Mouse (Mus musculus) lung, embryonic 16.5 days (tissue): ENCODE results near the gene Dpp6. TPM values are rescaled to one million over a fixed set of nuclear protein-coding genes. Genes with fewer than 3 reads are reported as not detected.
"Not testable (repeated sequence)": the region's sequence is repeated elsewhere in the genome, so short reads cannot be mapped to it uniquely, and the experiment has no call there.

Source experiments
- ATAC-seq: fragments of 200-750 bp; cut with Nextera tagmentation; 2 replicates; pipeline ENCODE4 v1.8.0; 2017; ENCODE audit warnings: low read depth, mild to moderate bottlenecking, moderate library complexity
- H3K27ac ChIP-seq: fragments of 300-500 bp; sonication (generic); 2 replicates; pipeline ENCODE4 v1.5.1; 2014; ENCODE audit warnings: mild to moderate bottlenecking, control low read depth, low read length
- H3K27me3 ChIP-seq: fragments of 300-500 bp; sonication (generic); 2 replicates; pipeline ENCODE4 v1.6.1; 2014; ENCODE audit warnings: low read depth, low read length, mixed read lengths; ENCODE audit not compliant: control insufficient read depth, insufficient read depth
- H3K36me3 ChIP-seq: fragments of 300-500 bp; sonication (generic); 2 replicates; pipeline ENCODE4 v1.6.1; 2014; ENCODE audit warnings: low read length; ENCODE audit not compliant: control insufficient read depth, insufficient read depth
- H3K4me1 ChIP-seq: fragments of 300-500 bp; sonication (generic); replicated peaks from 2 replicates; pipeline ENCODE4 v1.6.1; 2014; ENCODE audit warnings: low read length, mixed read lengths; ENCODE audit not compliant: control insufficient read depth, insufficient read depth
- H3K4me2 ChIP-seq: fragments of 300-500 bp; sonication (generic); 2 replicates; pipeline ENCODE4 v1.6.1; 2014; ENCODE audit warnings: low read depth, low read length, control low read depth
- H3K4me3 ChIP-seq: fragments of 300-500 bp; sonication (generic); 2 replicates; pipeline ENCODE4 v1.5.1; 2014; ENCODE audit warnings: mild to moderate bottlenecking, low read length, control low read depth
- H3K9ac ChIP-seq: fragments of 300-500 bp; sonication (generic); 2 replicates; pipeline ENCODE4 v1.6.1; 2014; ENCODE audit warnings: low read length, control low read depth
- H3K9me3 ChIP-seq: fragments of 300-500 bp; sonication (generic); 2 replicates; pipeline ENCODE4 v1.6.1; 2016; ENCODE audit warnings: low read length; ENCODE audit not compliant: control insufficient read depth
- WGBS: fragments of 180-500 bp; shearing (Covaris S2); extraction: QIAGEN DNeasy Blood & Tissue Kit; methylation state at CpG from one replicate; pipeline ENCODE4 v1.1.7; 2014; 5-methylcytosine and 5-hydroxymethylcytosine counted together
- polyA plus RNA-seq: library from polyadenylated mRNA; unstranded; fragments of >200 nt; fragmentation: Nextera tagmentation; extraction: Ambion mirVana; gene quantifications from 2 replicates; pipeline ENCODE4 v1.2.1, GENCODE M21; 2015

The Dpp6 gene
- polyA plus RNA-seq, 1 experiment from 2014 or later, result 0.26 TPM

DNA sequence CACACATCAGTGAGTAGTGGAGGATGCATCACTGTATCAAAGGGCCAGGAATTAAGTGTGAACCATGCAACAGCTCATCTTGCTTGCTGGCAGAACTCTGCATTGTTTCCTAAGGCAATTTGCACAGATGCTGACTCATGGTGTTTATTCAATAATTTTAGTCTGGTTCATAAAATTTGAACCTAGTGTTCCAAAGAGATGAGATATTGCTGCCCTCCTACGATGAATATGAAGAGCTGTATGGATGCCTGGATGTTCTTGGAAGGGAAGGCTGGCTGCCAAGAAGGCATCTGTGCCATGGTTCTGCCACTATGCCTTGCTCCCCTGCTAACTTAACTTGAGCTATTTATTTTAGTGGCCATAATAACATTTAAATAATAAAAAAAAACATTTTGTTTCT lies 640.0 kb downstream of the Dpp6 start:
- H3K9me3 ChIP-seq, result no peaks in the 10 kb centered on the region
- no peaks in the 10 kb centered on the region for H3K4me1 ChIP-seq
- ATAC-seq, result no peak
- no peak overlapping the region for H3K4me2 ChIP-seq
- no peaks in the 10 kb centered on the region for H3K27me3 ChIP-seq
- 85% methylated on average over 1 of the region's 1 CpGs for WGBS
- H3K36me3 ChIP-seq, result no peaks in the 10 kb centered on the region
- H3K4me3 ChIP-seq, result no peak overlapping the region
- H3K9ac ChIP-seq, result no peak overlapping the region
- no peak overlapping the region for H3K27ac ChIP-seq

DNA sequence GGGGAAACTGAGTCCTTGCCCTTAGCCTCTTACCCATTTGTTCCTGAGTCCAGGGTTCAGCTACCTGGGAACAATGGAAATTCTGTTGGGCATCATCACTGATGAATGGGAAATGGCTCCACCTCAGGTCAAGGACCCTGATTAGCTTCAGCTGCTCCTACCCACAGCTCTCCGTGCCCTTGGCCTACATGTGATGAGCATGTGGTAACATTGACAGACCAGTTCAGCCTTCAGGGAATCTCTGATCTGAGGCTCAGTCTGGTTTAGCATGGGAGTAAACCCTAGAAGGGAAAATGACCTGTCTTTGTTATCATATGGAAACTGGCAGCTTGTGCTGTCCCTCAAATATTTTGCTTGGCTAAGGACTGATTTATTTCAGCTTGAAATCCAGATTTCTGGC lies 640.7 kb downstream of the Dpp6 start:
- WGBS, result 52% methylated on average over 1 of the region's 1 CpGs
- Histone ChIP-seq H3K9ac (no peak overlapping the region), H3K27me3 (no peaks in the 10 kb centered on the region), H3K4me1 (no peaks in the 10 kb centered on the region), H3K9me3 (no peaks in the 10 kb centered on the region), H3K4me2 (no peak overlapping the region), H3K4me3 (no peak overlapping the region), H3K27ac (no peak overlapping the region), H3K36me3 (no peaks in the 10 kb centered on the region)
- ATAC-seq, result no peak

DNA sequence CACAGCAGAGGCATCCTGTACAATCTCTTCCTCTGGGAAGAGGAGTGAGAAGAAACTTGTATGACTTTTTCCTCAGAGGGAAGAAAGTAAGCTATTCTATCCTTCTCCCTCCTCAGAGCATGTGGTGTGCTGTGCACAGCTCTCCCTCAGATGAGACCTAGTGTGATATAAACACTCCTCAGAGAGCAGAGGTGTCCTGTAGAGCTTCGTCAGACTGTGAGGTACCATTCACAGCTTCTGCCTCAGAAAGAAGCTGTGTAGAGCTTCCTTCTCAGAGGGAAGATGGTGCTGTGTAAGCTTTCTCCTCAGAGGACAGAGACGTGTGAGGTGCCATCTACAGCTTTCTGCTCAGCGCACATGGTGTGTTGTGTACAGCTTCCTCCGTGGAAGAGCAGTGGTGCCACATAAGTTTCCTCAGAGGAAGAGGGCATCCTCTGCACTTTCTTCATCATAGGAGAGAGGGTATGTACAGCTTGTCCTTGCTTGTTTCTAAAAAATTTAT lies 658.0 kb downstream of the Dpp6 start:
- 56% methylated on average over 4 of the region's 4 CpGs for WGBS

DNA sequence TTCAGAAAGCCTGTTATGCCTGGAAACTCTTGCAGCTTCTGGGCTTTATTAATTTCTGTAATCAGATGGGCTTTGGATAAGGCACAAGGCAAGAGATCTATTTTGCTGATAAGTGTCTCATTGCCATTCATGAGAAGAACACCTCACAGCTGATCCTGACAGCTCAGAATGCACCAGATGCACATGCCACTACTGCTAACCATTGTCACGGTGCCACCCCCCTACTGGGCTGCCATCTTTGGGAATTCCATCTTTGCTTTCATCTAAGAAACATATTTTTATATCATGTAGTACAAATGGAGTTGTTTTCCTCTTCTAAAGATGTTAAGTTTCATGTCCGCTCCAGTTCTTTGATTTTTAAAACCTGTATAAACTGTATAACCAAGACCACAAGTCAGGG lies 664.7 kb downstream of the Dpp6 start:
- H3K9ac ChIP-seq, result no peak overlapping the region
- no peak overlapping the region for H3K4me2 ChIP-seq
- H3K4me1 ChIP-seq, result no peaks in the 10 kb centered on the region
- H3K9me3 ChIP-seq, result no peaks in the 10 kb centered on the region
- no peak overlapping the region for H3K27ac ChIP-seq
- ATAC-seq, result no peak
- H3K27me3 ChIP-seq, result no peaks in the 10 kb centered on the region
- H3K36me3 ChIP-seq, result no peaks in the 10 kb centered on the region
- H3K4me3 ChIP-seq, result no peak overlapping the region
- 84% methylated on average over 2 of the region's 2 CpGs for WGBS

More for the DNA sequence above, 658.0 kb downstream of the Dpp6 start:
- Histone ChIP-seq H3K4me2 (no peak overlapping the region), H3K9ac (no peak overlapping the region), H3K4me1 (no peaks in the 10 kb centered on the region), H3K36me3 (no peaks in the 10 kb centered on the region), H3K27ac (no peak overlapping the region), H3K27me3 (no peaks in the 10 kb centered on the region), H3K9me3 (no peaks in the 10 kb centered on the region), H3K4me3 (no peak overlapping the region)
- ATAC-seq, result no peak

DNA sequence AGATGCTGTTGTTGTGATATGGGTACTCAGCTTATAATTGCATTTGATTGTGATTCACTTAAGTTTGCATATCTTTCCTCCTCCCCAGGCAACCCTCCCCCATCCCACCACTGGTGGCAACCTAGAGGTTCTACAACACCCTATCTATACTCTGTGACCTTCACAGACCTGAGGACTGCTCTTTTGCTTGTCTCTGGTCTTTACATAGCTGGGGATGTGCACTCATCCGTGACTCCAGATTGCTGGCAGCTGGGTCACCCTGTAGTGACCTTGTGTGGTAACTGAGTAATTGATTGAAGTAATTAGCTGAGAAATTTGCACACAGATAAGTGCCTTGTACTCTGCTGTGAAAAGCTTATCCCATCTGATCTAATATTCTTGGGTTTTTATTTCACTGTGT lies 669.1 kb downstream of the Dpp6 start:
- no peak overlapping the region for H3K4me3 ChIP-seq
- H3K9me3 ChIP-seq, result no peaks in the 10 kb centered on the region
- no peaks in the 10 kb centered on the region for H3K27me3 ChIP-seq
- H3K4me2 ChIP-seq, result no peak overlapping the region
- H3K4me1 ChIP-seq, result no peaks in the 10 kb centered on the region
- 15% methylated on average over 1 of the region's 1 CpGs for WGBS
- no peak overlapping the region for H3K9ac ChIP-seq
- no peaks in the 10 kb centered on the region for H3K36me3 ChIP-seq
- H3K27ac ChIP-seq, result no peak overlapping the region
- no peak for ATAC-seq

DNA sequence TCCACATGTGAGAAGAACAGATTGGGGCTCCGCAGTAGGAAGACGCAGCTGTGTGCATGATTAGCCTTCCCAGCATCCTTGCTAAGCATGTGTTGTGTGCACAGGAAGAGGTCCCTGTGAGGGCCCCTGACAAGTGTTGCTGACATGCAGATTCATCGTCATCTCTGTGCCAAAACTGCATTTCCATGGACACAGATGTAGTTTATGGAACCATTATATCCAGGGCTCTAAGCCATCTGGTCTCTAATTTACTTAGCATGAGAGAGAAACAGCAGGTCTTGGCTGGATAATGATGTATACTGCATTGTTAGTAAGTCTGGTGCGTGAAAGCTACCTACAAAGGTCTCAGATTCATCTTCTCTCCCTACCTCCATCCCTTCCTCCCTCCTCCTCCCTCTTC lies 673.9 kb downstream of the Dpp6 start:
- Histone ChIP-seq H3K4me3 (no peak overlapping the region), H3K9me3 (no peaks in the 10 kb centered on the region), H3K4me2 (no peak overlapping the region), H3K27ac (no peak overlapping the region), H3K4me1 (no peaks in the 10 kb centered on the region), H3K36me3 (no peaks in the 10 kb centered on the region), H3K27me3 (no peaks in the 10 kb centered on the region), H3K9ac (no peak overlapping the region)
- no peak for ATAC-seq
- 72% methylated on average over 4 of the region's 4 CpGs for WGBS

DNA sequence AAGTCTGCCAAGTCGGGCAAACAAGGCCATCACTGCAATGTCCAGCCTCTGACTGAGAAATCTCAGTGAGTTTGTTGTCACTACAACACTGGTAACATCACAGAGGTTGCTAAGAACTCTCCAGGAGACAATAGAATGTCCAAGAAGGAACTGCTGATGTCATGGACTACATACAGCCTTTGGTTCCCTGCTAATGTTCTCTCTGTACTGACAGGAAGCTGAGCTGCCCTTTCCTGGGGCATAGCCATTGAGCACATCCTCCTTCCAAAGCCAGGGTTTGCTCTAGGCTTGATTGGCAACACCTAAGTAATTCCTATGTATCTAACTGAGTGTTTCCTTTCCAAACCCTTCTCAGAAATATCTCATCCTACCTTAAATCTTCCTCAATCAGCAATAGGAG lies 684.3 kb downstream of the Dpp6 start, which contains the start of gene Speer4b:
Gene Speer4b (minus strand): TSS at position 101 of the 400 bp plus-strand sequence.
- H3K27me3 ChIP-seq, H3K9me3 ChIP-seq, H3K9ac ChIP-seq, H3K4me1 ChIP-seq, ATAC-seq, H3K27ac ChIP-seq, H3K36me3 ChIP-seq, H3K4me3 ChIP-seq, H3K4me2 ChIP-seq: not testable (repeated sequence)
- 42% methylated on average over 1 of the region's 1 CpGs for WGBS

DNA sequence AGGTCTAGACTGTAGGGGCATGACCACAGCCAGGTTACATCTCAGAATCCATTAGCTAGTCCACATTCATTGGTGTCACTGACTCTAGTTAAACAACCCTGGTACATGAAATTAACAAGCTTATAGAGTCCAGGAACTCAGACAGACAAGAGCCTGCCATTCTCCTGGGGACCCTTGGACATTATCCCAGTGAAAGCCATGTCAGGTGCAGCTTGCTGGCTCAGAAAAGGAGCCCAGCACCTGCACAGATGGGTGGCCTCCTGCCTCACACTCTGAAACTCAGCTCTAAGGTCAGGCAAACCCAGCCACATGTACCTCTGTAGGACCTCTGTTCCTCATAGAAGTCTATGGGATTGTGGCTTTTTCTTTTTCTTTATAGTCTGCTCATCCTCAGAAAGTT lies 701.7 kb downstream of the Dpp6 start:
- H3K36me3 ChIP-seq, result no peaks in the 10 kb centered on the region
- H3K9ac ChIP-seq, result no peak overlapping the region
- H3K27ac ChIP-seq, result no peak overlapping the region
- H3K4me1 ChIP-seq, result no peaks in the 10 kb centered on the region
- H3K4me2 ChIP-seq, result no peak overlapping the region
- no peak for ATAC-seq
- no peaks in the 10 kb centered on the region for H3K9me3 ChIP-seq
- H3K4me3 ChIP-seq, result no peak overlapping the region
- H3K27me3 ChIP-seq, result no peaks in the 10 kb centered on the region

DNA sequence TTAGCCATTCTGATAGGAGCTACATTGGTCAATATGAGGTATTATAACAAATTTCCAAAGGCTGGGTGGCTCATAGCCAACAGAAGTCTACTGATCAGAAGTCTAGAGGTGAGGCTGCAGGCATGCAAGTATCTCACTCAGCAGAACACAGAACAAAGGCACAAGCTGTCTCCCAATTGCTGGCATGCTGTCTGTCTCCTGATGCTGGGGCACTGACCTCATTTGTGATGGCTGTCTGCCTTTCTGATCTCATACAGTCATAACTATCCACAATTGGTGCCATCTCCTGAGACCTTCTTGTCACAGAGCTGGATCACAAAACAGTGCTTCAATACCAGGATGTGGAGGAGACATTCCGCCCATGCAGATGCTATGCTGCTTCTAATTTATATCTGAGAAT lies 709.9 kb downstream of the Dpp6 start:
- no peak overlapping the region for H3K4me2 ChIP-seq
- no peaks in the 10 kb centered on the region for H3K27me3 ChIP-seq
- no peak overlapping the region for H3K4me3 ChIP-seq
- H3K36me3 ChIP-seq, result no peaks in the 10 kb centered on the region
- no peak overlapping the region for H3K27ac ChIP-seq
- no peaks in the 10 kb centered on the region for H3K9me3 ChIP-seq
- ATAC-seq, result no peak
- WGBS, result 88% methylated on average over 1 of the region's 1 CpGs
- no peaks in the 10 kb centered on the region for H3K4me1 ChIP-seq
- no peak overlapping the region for H3K9ac ChIP-seq

DNA sequence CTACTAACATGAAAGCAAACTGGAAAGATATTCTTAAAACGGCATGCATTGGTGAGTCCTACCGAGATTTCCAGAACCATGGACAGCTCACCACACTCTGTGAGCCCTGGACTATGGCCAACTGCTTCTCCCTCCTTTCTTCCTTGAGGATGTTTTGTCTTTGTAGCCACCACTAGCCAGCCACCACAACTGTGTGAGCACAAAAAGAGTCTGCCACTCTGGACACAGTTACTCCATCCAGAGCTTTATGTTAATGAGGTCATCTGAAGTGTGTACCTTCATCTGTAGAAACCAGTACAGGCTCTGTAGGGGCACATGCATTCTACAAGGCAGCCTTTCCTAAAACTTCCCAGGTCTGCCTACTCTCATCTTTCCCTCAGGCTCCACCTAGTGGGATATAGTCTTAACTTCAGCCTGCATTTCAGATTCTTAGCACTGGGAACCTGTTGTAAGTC lies 727.8 kb downstream of the Dpp6 start:
- no peaks in the 10 kb centered on the region for H3K36me3 ChIP-seq
- H3K9ac ChIP-seq, result no peak overlapping the region
- no peak for ATAC-seq
- no peaks in the 10 kb centered on the region for H3K27me3 ChIP-seq
- H3K4me2 ChIP-seq, result no peak overlapping the region
- no peaks in the 10 kb centered on the region for H3K4me1 ChIP-seq
- WGBS, result 2% methylated on average over 2 of the region's 2 CpGs
- H3K4me3 ChIP-seq, result no peak overlapping the region
- no peak overlapping the region for H3K27ac ChIP-seq
- no peaks in the 10 kb centered on the region for H3K9me3 ChIP-seq
